Mouse (Mus musculus): ENCODE measurements around the gene Iqschfp. TPM values are rescaled to one million over a fixed set of nuclear protein-coding genes. Genes with fewer than 3 reads are reported as not detected.

The Iqschfp gene
- polyA plus RNA-seq, 1 experiment from 2014 or later, result 2.5 TPM

DNA sequence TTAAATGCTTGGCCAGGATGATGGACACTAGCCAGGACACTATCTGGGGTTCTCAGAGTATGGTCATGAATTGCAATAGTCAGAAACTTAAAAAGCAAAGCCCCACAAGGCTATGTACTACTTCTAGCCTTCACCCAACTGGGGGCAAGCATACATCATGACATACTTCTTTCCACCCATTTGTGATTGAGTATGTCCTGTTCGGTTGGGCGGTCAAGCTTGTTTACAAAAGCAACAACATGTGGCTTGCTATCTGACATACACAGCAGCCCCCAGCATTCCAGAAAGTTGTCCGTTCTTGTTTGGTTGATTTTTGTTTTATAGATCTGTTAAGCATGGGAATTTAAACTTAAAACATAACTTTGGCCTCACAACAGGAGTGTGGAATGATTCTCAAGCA is 755.2 kb downstream of the Iqschfp start:
- Histone ChIP-seq H3K27ac (no peak overlapping the region), H3K27me3 (no peaks in the 10 kb centered on the region), H3K4me3 (replicated peaks) (no peak overlapping the region), H3K36me3 (replicated peaks) (no peaks in the 10 kb centered on the region), H3K9me3 (no peaks in the 10 kb centered on the region), H3K9ac (no peak overlapping the region), H3K4me2 (no peak overlapping the region), H3K4me1 (no peaks in the 10 kb centered on the region)
- no peak for ATAC-seq (ENCODE audit: low FRiP score)
- WGBS, result 93% methylated on average over 3 of the region's 3 CpGs

DNA sequence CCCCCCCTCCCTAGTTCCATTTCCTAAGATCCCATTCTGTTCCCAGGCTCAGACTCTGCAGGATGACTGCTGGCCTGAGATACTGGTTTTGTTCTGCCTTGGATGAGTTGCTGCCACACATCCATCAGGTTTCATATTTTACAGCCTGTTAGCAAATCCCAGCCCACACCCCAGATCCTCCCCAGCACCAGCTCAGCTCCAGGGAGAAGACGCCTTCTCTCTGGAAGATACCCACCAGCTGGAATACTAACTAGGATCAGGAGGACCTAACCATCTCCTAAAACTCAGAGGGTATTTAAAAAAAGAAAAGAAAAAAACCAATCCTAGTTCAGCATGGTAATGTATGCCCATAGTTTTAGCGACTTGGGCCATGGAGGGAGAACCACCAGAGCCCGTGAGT is 758.2 kb downstream of the Iqschfp start:
- no peaks in the 10 kb centered on the region for H3K4me1 ChIP-seq
- H3K36me3 ChIP-seq (replicated peaks), result no peaks in the 10 kb centered on the region
- H3K27ac ChIP-seq, result no peak overlapping the region
- no peak overlapping the region for H3K4me2 ChIP-seq
- H3K4me3 ChIP-seq (replicated peaks), result no peak overlapping the region
- 96% methylated on average over 3 of the region's 3 CpGs for WGBS
- H3K27me3 ChIP-seq, result no peaks in the 10 kb centered on the region
- H3K9ac ChIP-seq, result no peak overlapping the region
- H3K9me3 ChIP-seq, result no peaks in the 10 kb centered on the region
- ATAC-seq (ENCODE audit: low FRiP score), result no peak

DNA sequence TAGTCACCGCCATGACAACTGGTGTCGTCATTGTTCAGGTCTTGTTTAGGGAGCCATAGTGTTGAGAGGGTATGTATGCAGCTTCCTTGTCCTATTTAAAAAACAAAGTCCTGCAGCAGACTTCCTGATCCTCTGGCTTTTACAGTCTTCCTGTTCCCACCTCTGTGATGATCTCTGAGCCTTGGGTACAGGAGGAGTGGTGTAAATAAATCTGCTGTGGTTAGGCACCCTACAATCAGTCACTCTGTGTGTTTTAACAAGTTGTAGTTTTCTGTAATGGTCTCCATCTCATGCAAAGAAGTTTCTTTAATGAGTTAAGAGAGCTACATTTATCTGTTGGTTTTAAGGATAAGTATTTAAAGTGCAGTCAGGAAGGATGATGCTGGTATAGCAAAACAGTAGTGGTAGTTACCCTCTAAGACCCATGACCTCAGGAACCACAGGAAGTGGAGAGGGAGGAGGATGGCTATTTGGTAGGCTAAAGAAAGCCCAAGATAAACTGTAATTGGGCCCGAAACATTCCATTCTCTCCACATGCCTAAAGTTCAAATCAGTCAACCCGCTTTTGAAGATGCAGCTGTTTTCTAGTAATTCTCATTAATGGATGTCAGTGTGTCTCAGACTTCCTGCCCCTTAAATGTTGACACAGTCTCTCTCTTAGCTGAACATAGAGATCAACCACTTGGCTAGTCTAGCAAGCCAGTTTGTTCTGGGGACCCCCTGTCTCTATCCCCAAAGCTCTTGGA is 764.7 kb downstream of the Iqschfp start:
- Histone ChIP-seq H3K27ac (no peak overlapping the region), H3K4me3 (replicated peaks) (no peak overlapping the region), H3K4me2 (no peak overlapping the region), H3K36me3 (replicated peaks) (no peaks in the 10 kb centered on the region), H3K4me1 (no peaks in the 10 kb centered on the region), H3K9ac (no peak overlapping the region), H3K27me3 (no peaks in the 10 kb centered on the region), H3K9me3 (no peaks in the 10 kb centered on the region)
- 88% methylated on average over 4 of the region's 4 CpGs for WGBS
- no peak for ATAC-seq (ENCODE audit: low FRiP score)

DNA sequence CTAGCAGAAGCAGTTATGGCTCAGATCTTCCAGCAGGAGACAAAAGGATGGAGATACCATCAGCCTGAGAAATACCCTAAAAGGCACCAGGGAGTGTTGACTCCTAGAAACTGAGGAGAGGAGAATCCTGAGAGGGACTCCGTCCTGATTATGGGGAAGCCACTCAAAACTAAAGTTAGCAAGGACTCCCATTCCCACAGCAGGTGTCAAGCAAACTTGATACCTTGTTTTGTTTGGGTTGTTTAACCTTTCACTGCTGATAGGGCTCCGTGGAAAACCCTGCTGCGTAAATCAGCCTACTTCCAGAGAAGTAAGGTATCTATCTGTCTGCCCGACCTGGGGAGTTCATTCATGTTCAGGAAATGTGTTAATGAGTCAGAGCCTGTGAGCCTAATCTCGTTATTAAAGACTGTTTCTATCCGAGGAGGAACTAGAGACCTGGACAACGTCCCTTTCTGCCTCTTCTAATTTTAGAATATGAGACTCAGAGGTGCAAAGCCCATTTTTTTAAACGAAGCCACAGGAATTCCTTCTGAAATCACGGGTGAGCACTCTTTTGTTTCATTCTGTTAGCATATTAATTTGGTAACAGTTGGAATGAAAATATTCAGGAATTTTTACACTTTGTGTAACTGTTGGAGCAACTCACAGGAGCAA is 765.7 kb downstream of the Iqschfp start:
- H3K27ac ChIP-seq, result no peak overlapping the region
- no peak overlapping the region for H3K9ac ChIP-seq
- H3K4me2 ChIP-seq, result no peak overlapping the region
- no peak overlapping the region for H3K4me3 ChIP-seq (replicated peaks)
- H3K36me3 ChIP-seq (replicated peaks), result no peaks in the 10 kb centered on the region
- WGBS, result 37% methylated on average over 9 of the region's 9 CpGs
- ATAC-seq (ENCODE audit: low FRiP score), result no peak
- no peaks in the 10 kb centered on the region for H3K4me1 ChIP-seq
- H3K27me3 ChIP-seq, result no peaks in the 10 kb centered on the region
- no peaks in the 10 kb centered on the region for H3K9me3 ChIP-seq

DNA sequence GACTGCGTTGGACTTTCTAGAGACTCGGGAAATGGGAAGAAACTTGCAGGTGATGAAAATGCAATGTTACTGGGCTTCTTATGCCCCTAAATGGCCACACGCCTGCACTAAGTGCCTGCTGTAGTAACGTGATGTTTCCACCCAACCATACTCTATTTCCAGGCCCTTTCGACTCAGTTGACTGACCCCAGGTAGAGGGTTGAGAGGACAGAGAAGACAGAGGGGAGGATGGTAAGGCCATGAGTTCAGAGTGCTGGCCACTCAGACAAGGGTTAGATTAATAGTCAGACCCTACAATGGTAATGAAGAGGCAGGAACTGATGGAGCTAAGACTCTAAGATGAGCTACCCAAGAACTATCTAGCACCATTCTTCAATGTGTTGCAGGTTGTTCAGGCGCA is 768.0 kb downstream of the Iqschfp start:
- H3K36me3 ChIP-seq (replicated peaks), result no peaks in the 10 kb centered on the region
- H3K9me3 ChIP-seq, result no peaks in the 10 kb centered on the region
- H3K4me1 ChIP-seq, result no peaks in the 10 kb centered on the region
- H3K27ac ChIP-seq, result no peak overlapping the region
- ATAC-seq (ENCODE audit: low FRiP score), result no peak
- H3K27me3 ChIP-seq, result no peaks in the 10 kb centered on the region
- no peak overlapping the region for H3K9ac ChIP-seq
- 93% methylated on average over 6 of the region's 6 CpGs for WGBS
- no peak overlapping the region for H3K4me3 ChIP-seq (replicated peaks)
- H3K4me2 ChIP-seq, result no peak overlapping the region

DNA sequence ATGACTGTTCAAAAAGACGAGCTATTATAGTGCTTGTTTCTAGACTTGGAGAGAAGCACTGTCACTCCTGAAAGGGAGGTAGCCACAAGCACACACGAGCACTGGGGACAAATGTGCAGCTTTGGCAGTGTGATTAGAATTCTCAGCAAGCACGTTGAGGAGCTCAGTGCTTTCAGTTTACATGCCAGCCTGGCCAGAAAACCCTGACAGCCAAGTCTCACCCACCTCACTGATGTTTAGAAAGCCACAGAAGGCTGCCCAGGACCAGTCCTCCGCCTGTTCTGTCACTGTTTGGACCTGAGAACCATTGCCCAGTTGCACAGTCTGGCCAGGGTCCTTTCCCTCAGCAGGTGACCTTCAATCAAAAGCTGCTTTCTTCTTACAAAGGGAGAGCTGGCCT is 768.5 kb downstream of the Iqschfp start:
- H3K4me2 ChIP-seq, result no peak overlapping the region
- no peak overlapping the region for H3K27ac ChIP-seq
- H3K27me3 ChIP-seq, result no peaks in the 10 kb centered on the region
- no peak for ATAC-seq (ENCODE audit: low FRiP score)
- H3K4me1 ChIP-seq, result no peaks in the 10 kb centered on the region
- H3K36me3 ChIP-seq (replicated peaks), result no peaks in the 10 kb centered on the region
- 71% methylated on average over 4 of the region's 4 CpGs for WGBS
- H3K9ac ChIP-seq, result no peak overlapping the region
- no peak overlapping the region for H3K4me3 ChIP-seq (replicated peaks)
- no peaks in the 10 kb centered on the region for H3K9me3 ChIP-seq

DNA sequence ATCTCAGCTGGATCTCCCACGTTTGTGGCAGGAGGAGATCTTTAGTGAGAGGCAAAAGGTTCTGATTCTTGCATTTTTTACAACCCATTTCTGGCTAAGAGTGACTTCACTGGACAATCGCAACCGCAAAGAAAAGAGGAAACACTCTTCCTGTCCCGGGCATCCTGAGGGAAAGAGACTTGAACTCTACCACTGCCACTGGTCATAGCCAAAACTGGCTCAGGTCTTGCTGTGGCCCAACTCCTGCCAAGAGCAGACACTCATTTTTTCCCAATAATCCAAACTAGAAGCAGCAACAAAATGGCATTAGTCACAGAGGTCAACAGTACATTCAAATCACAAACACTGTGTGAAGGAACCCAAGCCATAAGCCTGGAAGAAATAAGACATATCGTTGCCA is 770.4 kb downstream of the Iqschfp start:
- no peak overlapping the region for H3K4me3 ChIP-seq (replicated peaks)
- H3K36me3 ChIP-seq (replicated peaks), result no peaks in the 10 kb centered on the region
- H3K27ac ChIP-seq, result no peak overlapping the region
- H3K27me3 ChIP-seq, result no peaks in the 10 kb centered on the region
- no peaks in the 10 kb centered on the region for H3K9me3 ChIP-seq
- H3K4me2 ChIP-seq, result no peak overlapping the region
- no peak for ATAC-seq (ENCODE audit: low FRiP score)
- WGBS, result 89% methylated on average over 5 of the region's 5 CpGs
- H3K4me1 ChIP-seq, result no peaks in the 10 kb centered on the region
- H3K9ac ChIP-seq, result no peak overlapping the region

DNA sequence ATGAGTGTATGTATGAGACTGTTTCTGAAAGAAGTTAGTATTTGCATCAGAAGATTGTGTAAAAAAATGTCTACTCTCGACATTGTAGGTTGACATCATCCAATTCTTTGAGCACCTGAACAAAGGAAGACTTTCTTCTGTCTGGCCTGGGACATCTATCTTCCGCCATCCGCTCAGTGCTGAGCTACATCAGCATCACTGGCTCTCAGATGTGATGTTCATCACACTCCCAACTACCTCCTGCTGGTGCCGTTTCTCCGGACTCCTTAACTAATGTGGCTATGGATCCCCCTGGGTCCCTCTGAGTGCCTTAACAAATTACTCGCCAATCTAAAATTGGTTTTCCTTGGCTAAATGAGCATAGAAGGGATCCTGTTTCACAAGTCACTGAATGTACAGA is 772.3 kb downstream of the Iqschfp start:
- Histone ChIP-seq H3K4me2 (no peak overlapping the region), H3K27me3 (no peaks in the 10 kb centered on the region), H3K4me3 (replicated peaks) (no peak overlapping the region), H3K9ac (no peak overlapping the region), H3K4me1 (no peaks in the 10 kb centered on the region), H3K36me3 (replicated peaks) (no peaks in the 10 kb centered on the region), H3K9me3 (no peaks in the 10 kb centered on the region), H3K27ac (no peak overlapping the region)
- WGBS, result 79% methylated on average over 6 of the region's 6 CpGs
- ATAC-seq (ENCODE audit: low FRiP score), result no peak

DNA sequence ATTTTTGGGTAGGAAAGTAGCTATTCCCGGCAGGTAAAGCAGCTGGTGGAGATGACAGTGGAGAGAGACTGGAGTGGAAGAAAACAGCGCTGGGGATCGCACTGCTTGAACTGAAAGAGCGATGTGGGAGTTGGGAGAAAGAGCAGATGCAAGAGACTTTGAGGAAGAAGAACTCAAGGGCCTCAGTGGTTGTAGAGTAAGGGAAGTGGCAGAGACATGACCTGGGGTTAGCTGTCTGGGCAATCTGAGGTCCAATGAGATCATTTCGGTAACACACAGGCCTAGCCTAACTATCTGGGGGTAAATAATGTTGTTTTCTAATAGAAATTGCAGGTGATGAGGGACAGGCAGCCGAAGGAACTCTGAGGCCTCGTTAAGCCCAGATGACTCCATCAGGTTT is 774.3 kb downstream of the Iqschfp start:
- no peaks in the 10 kb centered on the region for H3K4me1 ChIP-seq
- H3K9me3 ChIP-seq, result no peaks in the 10 kb centered on the region
- no peaks in the 10 kb centered on the region for H3K27me3 ChIP-seq
- ATAC-seq (ENCODE audit: low FRiP score), result no peak
- no peak overlapping the region for H3K9ac ChIP-seq
- no peak overlapping the region for H3K4me2 ChIP-seq
- H3K27ac ChIP-seq, result no peak overlapping the region
- H3K36me3 ChIP-seq (replicated peaks), result no peaks in the 10 kb centered on the region
- 89% methylated on average over 7 of the region's 7 CpGs for WGBS
- no peak overlapping the region for H3K4me3 ChIP-seq (replicated peaks)

DNA sequence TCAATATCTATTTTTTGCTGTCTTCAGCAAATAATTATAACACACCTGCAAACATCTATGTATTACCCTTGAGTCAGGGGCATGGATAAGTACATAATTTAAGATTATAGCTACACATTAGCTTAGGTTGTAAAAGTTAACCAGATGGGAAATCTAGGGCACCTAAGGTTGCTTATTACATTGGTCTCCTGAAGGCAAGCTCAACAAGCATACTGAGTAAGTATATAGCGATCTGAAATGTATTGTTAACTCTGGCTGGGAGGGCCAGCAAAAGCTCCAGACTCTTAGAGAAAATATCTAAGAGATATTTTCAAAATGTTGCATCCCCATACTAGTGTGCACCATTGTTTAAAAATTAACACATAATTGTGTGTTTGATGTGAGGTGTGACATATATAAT is 775.8 kb downstream of the Iqschfp start:
- Histone ChIP-seq H3K4me2 (no peak overlapping the region), H3K4me1 (no peaks in the 10 kb centered on the region), H3K36me3 (replicated peaks) (no peaks in the 10 kb centered on the region), H3K9me3 (no peaks in the 10 kb centered on the region), H3K9ac (no peak overlapping the region), H3K27ac (no peak overlapping the region), H3K4me3 (replicated peaks) (no peak overlapping the region), H3K27me3 (no peaks in the 10 kb centered on the region)
- 83% methylated on average over 1 of the region's 1 CpGs for WGBS
- ATAC-seq (ENCODE audit: low FRiP score), result no peak

DNA sequence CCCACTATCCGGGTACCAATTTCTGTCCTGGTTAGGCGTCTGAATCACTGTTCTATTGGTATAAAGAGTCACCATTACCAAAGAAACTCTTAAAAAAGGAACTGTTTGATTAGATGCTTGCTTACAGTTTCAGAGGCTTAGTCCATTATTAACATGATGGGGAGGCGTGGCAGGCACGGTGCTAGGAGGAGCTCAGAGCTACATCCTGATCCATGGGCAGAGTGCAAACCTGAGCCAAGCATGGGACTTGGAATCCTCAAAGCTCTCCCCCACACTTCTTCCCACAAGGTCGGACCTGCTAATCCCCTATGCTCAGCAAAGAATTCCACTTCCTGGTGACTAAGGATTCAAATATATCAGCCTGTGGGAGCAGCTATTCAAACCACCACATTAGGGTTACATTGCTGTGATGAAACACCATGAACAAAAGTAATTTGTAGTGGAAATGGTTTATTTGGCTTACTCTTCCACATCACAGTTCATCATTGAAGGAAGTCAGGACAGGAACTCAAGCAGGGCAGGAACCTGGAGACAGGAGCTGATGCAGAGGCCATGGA is 777.5 kb downstream of the Iqschfp start:
- no peak for ATAC-seq (ENCODE audit: low FRiP score)
- WGBS, result 81% methylated on average over 5 of the region's 5 CpGs
- no peaks in the 10 kb centered on the region for H3K4me1 ChIP-seq
- no peaks in the 10 kb centered on the region for H3K9me3 ChIP-seq
- H3K36me3 ChIP-seq (replicated peaks), result no peaks in the 10 kb centered on the region
- no peak overlapping the region for H3K9ac ChIP-seq
- no peaks in the 10 kb centered on the region for H3K27me3 ChIP-seq
- no peak overlapping the region for H3K4me3 ChIP-seq (replicated peaks)
- no peak overlapping the region for H3K27ac ChIP-seq
- no peak overlapping the region for H3K4me2 ChIP-seq

DNA sequence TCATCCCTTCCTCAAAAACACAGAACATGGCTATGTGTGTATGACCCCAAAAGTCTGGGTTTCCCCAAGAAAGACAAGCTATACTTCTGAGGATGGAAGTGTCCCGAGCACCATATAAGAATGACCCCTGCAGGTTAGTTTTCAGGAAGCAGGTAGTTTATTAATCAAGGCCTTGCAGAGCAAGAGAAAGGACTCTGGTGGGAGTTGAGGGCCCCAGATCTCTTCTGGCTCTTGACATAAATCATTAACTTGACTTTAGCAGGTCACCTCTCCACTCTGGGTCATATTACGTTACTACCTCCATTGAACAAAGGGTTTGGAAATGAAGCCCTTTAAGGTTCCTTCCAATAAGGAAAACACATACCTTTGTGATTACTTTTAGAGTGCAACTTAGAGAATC is 782.7 kb downstream of the Iqschfp start:
- Histone ChIP-seq H3K27ac (no peak overlapping the region), H3K27me3 (no peaks in the 10 kb centered on the region), H3K36me3 (replicated peaks) (no peaks in the 10 kb centered on the region), H3K9ac (no peak overlapping the region), H3K4me2 (no peak overlapping the region), H3K4me1 (no peaks in the 10 kb centered on the region), H3K4me3 (replicated peaks) (no peak overlapping the region), H3K9me3 (no peaks in the 10 kb centered on the region)
- no peak for ATAC-seq (ENCODE audit: low FRiP score)
- WGBS, result 89% methylated on average over 2 of the region's 2 CpGs
